Mouse (Mus musculus): ENCODE data around the gene Pdik1l.
"Not testable (repeated sequence)": the region's sequence is repeated elsewhere in the genome, so short reads cannot be mapped to it uniquely, and the experiment has no call there.

The Pdik1l gene

DNA sequence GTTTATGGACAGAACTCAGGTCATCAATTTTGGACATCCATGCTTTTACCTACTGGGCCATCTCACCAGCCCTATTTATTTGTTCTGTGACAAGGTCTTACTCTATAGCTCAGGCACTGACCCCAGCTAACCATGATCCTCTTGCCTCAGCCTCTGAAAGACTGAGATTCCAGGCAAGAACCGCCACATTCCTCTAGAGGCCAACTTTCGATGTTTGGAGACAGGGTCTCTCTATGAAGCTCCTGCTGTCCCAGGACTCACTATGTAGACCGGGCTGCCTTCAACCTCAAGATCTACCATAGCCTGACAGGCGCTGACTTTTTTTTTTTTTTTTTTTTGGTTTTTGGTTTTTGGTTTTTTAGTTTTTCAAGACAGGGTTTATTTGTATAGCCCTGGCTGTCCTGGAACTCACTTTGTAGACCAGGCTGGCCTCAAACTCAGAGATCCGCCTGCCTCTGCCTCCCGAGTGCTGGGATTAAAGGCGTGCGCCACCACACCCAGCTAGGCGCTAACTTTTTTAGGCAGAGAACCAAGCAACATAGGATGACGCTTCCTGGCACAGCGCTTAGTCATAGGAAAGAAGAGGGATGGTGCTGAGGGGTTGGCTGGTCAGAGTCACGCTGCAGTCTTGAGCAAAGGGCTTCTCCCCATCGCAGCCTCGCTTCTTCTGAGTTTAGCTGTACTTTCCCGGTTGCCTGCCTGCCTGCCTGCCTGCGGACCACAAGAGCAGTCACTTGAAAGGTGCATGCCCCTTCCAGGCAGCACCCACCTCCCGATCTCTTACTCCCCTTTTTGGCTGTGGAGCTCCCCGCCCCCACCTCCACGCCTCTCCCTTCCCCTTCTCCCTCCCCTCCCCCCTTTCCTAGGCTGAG lies 11.2 kb upstream of the Pdik1l start:
- DNase-seq (ENCODE audit: low spot score in 2 of 2) = no peak

DNA sequence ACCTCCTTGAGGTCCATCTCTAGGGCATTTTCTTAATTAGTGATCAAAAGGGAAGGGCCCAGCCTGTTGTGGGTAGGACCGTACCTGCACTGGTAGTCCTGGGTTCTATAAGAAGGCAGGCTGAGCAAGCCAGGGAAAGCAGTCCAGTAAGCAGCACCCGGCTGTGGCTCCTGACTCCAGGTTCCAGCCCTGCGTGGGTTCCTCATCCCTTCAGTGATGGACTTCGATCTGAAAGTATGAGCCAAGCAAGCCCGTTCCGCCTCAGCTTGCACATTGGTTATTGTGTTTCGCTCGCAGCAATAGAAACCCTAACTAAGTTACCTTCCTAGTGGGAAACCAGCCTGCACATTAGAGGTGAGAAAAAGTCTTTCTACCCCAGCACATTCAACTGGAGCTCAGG lies 9.7 kb upstream of the Pdik1l start:
- DNase-seq (ENCODE audit: low spot score in 2 of 2) = no peak

DNA sequence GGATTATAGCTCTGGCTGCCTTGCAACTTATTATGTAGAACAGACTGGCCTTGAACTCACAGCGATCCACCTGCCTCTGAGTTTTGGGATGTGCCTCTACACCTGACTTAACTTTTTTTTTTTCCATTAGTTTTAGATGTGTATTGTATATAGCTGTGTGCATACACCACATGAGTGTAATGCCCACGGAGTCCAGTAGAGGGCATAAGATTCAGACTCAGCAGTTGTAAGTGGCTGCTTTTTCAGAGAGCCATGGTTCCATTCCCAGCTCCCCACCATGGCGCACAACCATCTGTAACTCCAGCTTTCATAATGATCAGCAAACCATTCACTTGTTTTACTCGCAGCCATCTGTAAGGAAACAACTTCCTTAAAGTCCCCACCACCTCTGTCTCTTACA lies 8.8 kb upstream of the Pdik1l start:
- no peak for DNase-seq (ENCODE audit: low spot score in 2 of 2)

DNA sequence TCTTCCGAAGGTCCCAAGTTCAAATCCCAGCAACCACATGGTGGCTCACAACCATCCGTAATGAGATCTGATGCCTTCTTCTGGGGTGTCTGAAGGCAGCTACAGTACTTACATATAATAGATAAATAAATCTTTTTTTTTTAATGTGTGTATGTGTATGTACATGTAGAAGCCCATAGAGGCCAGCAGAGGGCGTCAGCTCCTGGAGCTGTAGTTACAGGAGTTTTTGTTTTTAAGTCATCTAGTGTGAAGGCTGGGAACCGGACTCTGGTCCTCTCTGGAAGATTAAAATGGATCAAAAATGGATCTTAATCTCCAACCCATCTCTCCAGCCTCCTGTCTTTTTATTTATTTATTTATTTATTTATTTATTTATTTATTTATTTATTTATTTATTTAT lies 8.4 kb upstream of the Pdik1l start:
- DNase-seq (ENCODE audit: low spot score in 2 of 2) = not testable (repeated sequence)

DNA sequence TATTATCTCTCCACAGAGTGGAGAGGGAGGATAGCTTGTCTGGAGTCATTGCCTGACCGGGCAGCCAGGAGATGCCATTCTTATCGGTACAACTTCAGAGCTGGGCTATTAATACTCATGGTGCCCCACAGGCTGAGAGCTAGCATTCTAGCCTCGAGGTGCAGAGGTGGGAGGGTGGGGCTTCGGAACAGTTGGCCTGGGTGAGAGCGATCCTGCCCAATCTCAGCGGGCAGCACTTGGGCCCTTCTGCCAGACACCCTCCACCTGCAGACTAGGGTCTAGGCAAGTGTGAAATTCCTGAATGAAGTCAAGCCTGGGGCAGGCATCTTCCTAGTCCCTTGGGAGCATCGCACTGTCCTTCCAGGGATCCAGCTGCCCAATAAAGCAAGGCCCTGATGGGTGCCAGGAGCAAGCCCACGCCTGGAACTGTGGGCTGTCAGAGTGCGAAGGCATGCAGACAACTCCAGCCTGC lies 6.0 kb upstream of the Pdik1l start:
- no peak for DNase-seq (ENCODE audit: low spot score in 2 of 2)

DNA sequence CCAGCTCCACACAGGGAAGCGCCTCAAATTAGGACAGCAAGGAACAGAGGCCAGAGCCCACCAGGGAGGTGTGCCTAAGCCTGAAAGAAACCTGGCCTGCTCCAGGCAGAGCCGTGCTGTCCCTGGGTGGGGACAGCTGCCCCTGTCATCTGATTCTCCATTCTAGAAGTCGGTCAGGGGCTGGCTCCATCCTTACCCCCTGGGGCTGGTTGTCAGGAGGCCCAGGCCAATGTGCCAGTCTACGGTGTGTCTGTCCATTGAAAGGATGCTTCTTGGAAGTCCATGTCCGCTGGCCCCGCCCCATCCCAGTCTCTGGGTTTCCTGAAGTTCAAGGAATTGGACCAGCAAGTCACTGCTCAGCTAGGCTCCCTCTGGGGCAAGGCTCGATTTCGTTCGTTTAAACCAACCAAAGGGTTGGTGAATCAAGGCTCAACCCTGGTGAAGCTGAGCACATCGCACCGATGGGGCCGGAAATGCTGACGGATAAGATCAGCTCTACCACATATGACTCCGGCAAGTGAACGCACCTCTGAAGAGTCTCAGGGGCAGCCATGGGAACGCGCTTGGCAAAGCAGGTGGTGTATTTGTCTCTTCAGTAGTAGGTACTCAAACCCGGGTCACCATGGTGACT lies 5.5 kb upstream of the Pdik1l start:
- no peak for DNase-seq (ENCODE audit: low spot score in 2 of 2)

DNA sequence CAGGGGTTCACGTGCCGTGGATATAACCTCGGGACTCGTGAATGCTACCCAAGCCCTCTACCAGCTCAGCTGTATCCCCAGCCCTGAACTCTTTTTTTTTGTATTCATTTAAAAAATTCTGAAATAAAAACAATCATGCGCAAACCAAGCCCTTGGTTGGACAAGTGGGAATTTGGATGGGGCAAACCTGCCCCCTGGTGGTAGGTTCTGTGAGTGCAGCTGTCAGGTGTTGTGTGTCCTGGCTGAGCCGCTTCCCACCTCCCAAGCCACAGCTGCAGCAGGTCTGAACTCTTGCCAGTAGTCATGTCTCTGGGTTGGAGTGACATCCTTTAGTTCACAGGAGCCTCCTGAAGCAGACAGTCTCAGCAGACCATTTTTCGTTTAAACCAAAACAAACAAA lies 4.4 kb upstream of the Pdik1l start:
- peak; percentile 77 to 93 for DNase-seq (ENCODE audit: low spot score in 2 of 2)

DNA sequence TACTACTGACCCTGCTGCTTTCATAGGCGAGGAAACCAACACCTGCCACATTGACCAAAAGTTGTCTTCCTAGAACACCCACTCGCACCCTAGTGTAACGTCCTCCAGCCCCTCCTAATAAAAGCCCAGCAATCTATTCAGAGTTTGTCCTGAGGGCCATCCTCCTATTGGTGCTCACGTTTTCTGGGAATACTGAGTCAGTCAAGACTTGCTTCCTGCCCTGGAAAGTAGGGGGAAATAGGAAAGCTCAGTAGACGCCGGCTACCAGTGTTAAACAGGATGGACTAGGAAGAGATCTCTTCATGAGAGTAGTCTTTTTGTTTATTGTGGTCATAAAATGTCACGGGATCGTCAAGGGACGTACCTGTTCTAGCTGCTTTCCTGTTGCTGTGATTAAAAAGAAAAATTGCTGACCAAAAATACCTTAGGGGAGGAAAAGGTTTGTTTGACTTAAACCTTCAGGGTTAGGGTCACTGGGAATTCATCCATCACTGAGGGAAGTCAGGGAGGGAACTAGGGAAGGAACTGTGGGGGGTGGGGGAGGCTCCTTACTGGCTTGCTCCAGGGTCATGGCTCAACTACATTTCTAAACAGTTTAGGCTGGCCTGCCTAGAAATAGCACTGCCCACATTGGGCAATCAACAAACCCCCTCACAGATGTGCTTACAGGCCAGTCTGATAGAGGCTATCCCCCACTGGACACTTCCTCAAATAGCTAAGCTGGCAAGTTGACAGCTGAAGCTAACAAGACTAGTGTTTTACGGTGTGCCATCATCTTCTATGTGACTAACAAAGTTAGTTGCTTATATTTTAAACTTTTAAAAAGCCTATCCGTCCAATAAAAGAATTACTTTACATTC lies 932 bp upstream of the Pdik1l start:
- DNase-seq (ENCODE audit: low spot score in 2 of 2) = no peak

DNA sequence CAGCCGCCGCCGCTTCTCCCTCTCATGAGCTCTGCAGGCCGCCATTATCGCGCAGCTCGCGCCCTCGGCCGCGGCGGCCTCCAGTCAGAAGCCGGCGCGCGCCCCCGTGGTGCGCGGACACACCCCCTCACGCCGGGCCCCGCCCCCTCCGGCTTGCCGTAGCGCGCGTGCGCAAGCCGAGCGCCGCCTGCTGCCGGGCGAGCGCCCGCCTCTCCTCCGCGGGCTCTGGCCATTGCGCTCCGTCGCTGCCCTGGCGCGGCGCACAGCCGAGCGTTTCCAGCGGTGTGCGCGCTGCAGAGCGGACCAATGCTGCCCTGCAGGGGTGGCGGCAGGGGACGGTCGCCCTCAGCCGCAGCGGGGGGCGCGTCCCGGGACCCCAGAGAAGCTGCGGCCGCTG lies 529 bp downstream of the Pdik1l start:
- DNase-seq (ENCODE audit: low spot score in 2 of 2) = peak; percentile 98 to 100

DNA sequence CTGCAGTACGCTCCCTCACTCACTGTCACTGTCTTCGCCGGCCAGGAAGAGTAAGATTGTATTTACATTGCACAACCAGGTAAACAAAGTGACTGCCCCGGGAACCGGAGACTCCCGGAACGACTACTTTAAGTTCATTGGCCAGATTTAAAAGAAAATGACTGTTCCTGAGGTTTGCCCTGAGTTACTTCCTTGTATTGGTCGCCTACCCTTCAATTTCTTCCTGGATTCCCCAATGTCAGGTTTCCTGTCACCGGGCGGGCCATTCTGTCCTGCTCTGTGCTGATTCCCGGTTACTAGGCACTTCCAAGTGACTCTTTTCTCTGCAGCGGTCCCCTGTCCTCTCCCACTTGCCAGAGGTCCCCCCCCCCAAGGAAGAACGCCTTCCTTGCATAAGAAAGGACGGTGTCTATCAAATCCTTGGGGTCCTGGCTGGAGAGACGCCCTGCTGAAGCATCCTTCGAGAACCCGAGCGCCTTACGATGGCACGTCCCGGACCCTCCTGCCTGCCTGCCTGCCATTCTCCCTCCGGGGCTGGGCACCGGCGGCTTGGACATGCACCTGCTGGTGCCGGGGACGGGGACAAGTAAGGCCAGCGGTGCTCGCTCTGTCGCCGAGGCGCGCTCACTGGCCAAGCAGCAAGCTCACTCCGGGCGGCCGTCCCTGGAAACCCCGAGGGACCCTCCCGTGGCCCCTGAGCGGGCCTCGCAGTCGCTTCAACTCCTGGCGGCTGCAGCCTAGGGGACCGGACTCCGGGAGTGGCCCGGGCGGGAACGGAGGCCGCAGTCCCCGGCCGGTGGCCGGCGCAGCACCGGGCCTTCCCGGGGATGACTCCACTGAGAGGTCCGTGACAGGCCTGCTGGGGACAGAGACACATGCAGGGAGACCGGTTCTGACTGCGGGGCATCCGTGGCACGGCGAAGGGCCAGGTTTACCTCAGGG lies 1.2 kb downstream of the Pdik1l start:
- DNase-seq (ENCODE audit: low spot score in 2 of 2) = no peak

DNA sequence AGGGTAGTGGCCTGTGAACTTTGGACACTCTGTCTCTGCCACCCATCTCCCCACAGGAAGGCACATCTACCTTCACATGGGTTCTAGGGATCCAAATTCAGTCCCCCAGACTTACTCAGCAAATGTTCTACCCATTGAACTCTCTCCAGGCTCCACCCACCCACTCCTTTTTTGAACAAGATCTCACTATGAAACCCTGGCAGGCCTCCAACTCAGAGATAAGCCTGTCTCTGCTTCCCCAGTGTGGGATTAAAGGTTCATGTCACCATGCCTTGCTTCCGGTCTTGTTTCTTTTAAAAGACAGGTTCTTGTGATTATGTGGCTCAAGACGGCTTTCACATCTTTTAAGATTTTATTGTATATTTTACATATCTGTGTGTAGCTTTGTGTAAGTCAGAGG lies 2.8 kb downstream of the Pdik1l start:
- peak; percentile 71 to 76 for DNase-seq (ENCODE audit: low spot score in 2 of 2)

DNA sequence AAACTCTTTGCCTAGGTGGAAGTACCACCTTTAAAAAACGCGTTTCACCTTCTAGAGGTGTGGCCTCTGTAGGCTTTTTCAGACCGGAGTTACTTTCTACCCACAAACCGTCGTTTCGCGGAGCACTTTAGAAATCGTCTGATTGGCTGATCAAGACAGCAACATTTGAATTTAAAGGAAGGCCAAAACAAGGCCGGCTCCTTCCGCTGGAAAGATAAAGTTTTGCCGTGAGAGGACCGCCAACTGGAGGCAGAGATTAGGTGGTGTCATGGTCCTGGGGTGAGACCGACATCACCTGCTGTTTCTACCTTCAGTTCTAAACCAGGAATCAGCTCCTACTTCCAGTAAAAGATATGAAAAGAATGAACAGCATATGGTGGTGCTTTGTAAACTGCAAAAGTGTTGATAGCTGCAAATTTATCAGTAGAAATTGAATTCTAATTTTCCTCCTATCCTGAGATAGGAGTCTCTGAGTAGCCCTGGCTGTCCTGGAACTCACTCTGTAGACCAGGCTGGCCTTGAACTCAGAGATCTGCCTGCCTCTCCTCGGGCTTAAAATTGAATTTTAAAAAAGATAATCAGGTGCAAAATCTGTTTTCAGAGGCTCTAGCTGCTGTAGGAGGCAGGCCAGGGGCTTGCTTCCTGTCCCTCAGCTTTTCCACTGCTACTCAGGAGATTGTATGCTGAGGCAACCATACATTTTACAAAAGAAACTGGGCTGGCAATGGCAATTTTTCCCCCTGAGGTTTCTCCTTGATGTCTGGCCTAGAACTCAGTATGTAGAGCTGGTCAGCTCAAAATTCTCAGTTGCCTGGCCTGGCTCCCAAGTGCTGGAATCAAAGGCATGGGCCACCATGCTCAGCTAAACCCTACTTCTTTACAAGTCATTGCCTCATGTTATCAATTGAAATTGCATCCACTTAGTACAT lies 14.0 kb downstream of the Pdik1l start:
- DNase-seq (ENCODE audit: low spot score in 2 of 2) = peak; percentile 70 to 78

DNA sequence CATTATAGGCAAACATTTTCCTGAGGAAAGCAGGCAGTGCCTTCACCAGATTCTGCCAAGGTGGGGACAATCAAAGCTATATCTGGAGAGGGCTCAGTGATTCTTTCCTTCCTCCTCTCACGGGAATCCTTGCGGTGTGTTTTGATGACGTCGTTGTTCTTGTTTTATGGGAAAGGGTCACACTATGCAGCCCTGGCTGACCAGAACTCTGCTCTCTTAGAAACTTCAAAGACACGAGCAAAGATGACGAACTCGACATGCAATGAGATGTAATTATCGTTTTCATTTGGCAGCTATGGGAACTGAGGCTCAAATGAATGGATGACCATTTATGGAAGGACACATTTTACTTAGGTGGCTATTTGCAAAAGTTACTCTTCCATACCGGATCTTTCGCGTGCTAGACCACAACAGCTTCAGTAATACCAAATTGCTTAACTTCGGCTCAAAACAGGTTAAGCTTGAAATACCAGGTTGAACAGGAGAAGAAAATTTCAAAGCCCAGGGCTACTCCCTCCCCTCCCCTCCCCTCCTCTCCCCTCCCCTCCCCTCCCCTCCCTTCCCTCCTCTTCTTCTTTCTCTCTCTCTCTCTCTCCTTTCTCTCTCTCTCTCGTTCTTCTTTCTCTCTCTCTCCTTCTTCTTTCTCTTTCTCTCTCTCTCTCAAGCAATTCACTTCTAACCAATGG lies 14.8 kb downstream of the Pdik1l start:
- no peak for DNase-seq (ENCODE audit: low spot score in 2 of 2)

DNA sequence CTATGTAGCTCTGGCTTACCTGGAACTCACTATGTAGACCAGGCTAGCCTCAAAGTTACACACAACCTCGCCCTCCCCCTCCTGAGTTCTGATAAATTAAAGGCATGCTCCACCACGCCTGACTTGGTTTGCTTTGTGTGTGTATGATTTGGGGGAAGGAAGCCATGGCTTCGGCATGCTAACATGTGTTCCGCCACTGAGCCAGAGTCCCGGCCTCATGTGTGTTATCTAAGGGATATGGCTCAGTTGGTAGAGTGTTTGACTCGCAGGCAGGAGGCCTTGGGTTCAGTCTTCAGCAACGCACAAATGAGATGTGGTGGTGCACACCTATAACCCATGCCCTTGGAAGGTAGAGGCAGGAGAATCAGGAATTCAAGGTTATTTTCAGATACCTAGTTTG lies 15.7 kb downstream of the Pdik1l start:
- peak in 1 of 2 experiments; percentile 54 for DNase-seq (ENCODE audit: low spot score in 2 of 2)

DNA sequence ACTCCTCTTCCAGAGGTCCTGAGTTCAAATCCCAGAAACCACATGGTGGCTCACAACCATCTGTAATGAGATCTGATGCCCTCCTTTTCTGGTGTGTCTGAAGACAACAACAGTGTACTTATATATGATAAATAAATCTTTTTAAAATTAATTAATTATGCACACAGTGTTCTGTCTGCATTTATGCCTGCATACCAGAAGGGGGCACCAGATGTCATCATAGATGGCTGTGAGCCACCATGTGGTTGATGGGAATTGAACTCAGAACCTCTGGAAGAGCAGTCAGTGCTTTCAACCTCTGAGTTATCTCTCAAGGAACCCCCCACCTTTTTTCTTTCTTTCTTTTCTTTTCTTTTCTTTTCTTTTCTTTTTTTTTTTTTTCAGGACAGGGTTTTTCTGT lies 18.1 kb downstream of the Pdik1l start:
- DNase-seq (ENCODE audit: low spot score in 2 of 2) = not testable (repeated sequence)

DNA sequence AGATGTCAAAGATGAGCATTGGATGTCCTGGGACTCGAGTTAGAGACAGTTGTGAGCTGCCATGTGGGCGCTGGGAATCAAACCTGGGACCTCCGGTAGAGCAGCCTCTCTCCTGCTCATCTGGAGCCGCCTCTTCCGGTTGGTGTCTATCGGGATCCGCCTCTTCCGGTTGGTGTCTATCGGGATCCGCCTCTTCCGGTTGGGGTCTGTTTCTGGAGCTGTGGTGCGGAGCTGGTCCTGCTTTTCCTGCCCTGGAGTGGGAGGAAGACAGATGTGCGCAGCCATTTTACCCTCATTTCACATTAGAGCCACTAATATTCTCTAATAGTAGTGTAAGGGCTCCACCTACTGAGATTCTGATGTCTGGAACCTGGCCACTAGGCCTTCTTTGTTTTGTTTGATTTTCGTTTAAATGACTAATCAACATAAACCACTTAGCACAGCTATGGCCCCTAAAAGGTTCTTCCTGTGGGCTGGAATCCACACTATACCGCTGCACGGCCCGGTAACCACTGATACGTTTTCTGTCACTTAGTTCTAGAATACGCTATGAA lies 19.5 kb downstream of the Pdik1l start:
- DNase-seq (ENCODE audit: low spot score in 2 of 2) = peak in 1 of 2 experiments; percentile 53

DNA sequence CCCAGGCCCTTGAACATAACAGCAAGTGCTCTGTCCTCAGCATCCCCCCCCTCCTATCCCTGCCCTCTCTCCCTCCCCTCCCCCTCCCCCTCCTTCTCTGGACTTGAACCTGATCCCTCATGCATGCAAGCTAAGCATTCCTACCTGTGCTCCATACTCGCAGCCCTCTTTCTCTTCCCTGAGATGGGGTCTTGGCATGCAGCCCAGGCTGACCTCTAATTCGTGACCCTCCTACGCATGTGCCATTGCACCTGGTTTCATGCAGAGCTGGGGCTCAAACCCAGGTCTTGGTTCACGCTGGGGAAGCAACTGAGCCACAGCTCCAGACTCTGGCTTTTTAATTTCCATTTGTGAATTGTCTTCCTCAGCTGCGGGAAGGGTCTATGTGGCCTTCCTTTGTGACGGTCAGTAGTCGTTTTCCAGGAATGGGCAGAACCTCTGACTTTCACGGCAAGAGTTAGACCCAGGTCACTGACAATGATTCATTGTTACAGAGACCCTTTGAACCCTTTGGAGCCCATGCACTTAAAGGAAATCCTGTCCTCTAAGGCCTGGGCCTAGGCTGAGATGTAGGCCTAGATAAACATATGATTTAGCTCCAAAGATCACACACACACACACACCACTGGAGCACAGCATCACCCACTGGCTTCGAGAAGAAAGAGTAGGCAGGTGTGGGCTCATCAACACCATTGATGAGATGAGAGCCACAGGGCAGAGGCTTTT lies 21.7 kb downstream of the Pdik1l start:
- no peak for DNase-seq (ENCODE audit: low spot score in 2 of 2)

DNA sequence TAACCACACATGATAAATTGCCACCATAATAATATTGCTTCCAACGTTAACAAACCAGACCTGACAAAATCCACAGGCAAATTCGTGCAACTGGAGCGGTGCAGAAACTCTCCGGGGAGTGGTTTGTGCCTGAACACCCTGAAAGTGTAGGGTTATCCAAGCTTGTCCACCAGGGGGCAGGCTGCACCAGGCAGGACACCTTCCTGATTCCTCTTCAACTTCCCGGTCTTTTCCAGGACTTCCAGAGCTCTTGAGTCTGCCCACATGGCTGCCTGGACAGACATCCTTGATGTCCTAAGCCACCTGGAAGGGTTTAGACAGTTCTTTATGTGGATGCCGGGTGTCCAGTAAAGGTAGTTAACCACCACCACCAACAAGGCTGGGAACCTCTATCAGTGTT lies 24.5 kb downstream of the Pdik1l start:
- DNase-seq (ENCODE audit: low spot score in 2 of 2) = peak; percentile 48 to 82
